Mouse (Mus musculus): ENCODE data around the gene Mief2. TPM values are rescaled to one million over a fixed set of nuclear protein-coding genes. Genes with fewer than 3 reads are reported as not detected.
A peak's percentile ranks its signal among the peaks of the same experiment; 100 is the strongest.

The Mief2 gene
- 25.6 and 28.0 TPM in 2 replicates for polyA plus RNA-seq (2014; fragmentation: Nextera tagmentation; extraction: Ambion mirVana)

DNA sequence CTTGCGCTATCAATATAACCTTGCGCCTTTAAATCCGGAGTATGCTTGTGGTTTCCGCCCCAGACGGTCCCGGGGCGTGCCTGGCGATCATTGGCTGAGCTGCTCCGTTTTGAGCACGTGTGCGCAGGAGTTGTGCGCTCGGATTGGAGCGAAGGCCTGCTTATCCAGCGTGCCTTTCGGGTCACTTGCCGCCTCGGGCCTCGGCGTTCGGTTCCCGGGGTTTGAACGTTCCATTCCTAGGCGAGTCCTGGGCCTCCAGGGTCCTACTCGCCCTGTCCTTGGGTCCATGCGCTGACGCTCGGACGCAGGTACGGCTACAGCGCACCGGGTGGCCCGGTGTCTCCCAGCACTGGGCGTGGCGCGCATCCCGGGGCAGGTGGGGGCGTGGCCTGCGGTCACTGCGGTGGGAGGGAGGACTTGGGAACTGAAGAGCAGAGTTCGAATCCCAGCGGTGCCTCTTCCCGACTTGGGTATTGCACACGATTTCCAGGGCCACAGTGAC, at the start of gene Mief2:
Mief2 (plus strand) TSS at position 139 of the 502 bp plus-strand sequence.
- Histone ChIP-seq H3K36me3 (replicated peaks; ENCODE audit: control insufficient read depth, insufficient read depth) (peaks cover 45% of the 10 kb centered on the region), H3K9ac (peak within 1 kb of the TSS; percentile 86), H3K27me3 (ENCODE audit: control insufficient read depth, insufficient read depth, low read length) (no peaks in the 10 kb centered on the region), H3K4me3 (replicated peaks; ENCODE audit: low read length) (peak within 1 kb of the TSS; percentile 86), H3K4me2 (replicated peaks) (peak within 1 kb of the TSS; percentile 75), H3K27ac (peak within 1 kb of the TSS; percentile 87), H3K9me3 (ENCODE audit: control insufficient read depth, low read length) (no peaks in the 10 kb centered on the region), H3K4me1 (replicated peaks; ENCODE audit: control insufficient read depth, insufficient read depth, low read length) (peaks cover 25% of the 10 kb centered on the region)
- ATAC-seq (ENCODE audit: low FRiP score) = peak; percentile 95
- WGBS = 1% methylated on average over 44 of the region's 44 CpGs
- peak; percentile 93 for DNase-seq (ENCODE audit: low spot score)

DNA sequence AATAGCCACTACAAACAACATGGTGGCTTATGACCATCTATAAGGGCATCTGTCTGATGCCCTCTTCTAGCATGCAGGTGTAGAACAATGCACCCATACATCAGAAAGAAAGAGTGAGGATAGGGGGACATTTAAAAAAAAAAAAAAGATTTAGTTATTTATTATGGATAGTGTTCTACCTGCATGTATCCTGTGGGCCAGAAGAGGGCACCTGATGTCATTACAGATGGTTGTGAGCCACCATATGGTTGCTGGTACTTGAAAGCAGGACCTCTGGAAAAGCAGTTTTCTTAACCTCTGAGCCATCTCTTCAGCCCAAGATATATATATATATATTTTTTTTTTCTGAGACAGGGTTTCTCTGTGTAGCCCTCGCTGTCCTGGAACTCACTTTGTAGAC, 32.0 kb upstream of the Mief2 start:
- WGBS = 81% methylated on average over 1 of the region's 1 CpGs
- no peak overlapping the region for H3K9ac ChIP-seq
- H3K27ac ChIP-seq = no peak overlapping the region
- no peaks in the 10 kb centered on the region for H3K9me3 ChIP-seq (ENCODE audit: control insufficient read depth, low read length)
- ATAC-seq (ENCODE audit: low FRiP score) = no peak
- no peak overlapping the region for H3K4me2 ChIP-seq (replicated peaks)
- no peak for DNase-seq (ENCODE audit: low spot score)
- H3K27me3 ChIP-seq (ENCODE audit: control insufficient read depth, insufficient read depth, low read length) = no peaks in the 10 kb centered on the region
- no peak overlapping the region for H3K4me3 ChIP-seq (replicated peaks; ENCODE audit: low read length)
- peaks cover 11% of the 10 kb centered on the region for H3K4me1 ChIP-seq (replicated peaks; ENCODE audit: control insufficient read depth, insufficient read depth, low read length)
- no peaks in the 10 kb centered on the region for H3K36me3 ChIP-seq (replicated peaks; ENCODE audit: control insufficient read depth, insufficient read depth)

DNA sequence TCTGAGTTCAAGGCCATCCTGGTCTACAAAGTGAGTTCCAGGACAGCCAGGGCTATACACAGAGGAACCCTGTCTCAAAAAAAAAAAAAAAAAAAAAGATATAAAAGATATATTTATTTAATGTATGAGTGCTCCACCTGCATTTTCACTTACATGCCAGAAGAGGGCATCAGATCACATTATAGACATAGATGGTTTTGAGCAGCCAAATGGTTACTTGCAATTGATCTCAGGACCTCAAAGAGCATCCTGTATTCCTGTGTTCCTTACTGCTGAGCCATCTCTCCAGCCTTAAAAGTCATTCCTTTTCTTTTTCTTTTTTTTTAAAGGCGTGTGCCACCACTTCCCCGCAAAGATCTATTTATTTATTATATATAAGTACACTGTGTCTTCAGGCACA, 30.6 kb upstream of the Mief2 start:
- no peak overlapping the region for H3K9ac ChIP-seq
- no peak overlapping the region for H3K27ac ChIP-seq
- DNase-seq (ENCODE audit: low spot score) (peak; percentile 59), ATAC-seq (ENCODE audit: low FRiP score) (no peak)
- 73% methylated on average over 2 of the region's 2 CpGs for WGBS
- H3K36me3 ChIP-seq (replicated peaks; ENCODE audit: control insufficient read depth, insufficient read depth) = no peaks in the 10 kb centered on the region
- H3K4me2 ChIP-seq (replicated peaks) = no peak overlapping the region
- H3K27me3 ChIP-seq (ENCODE audit: control insufficient read depth, insufficient read depth, low read length) = no peaks in the 10 kb centered on the region
- peaks cover 20% of the 10 kb centered on the region for H3K4me1 ChIP-seq (replicated peaks; ENCODE audit: control insufficient read depth, insufficient read depth, low read length)
- H3K4me3 ChIP-seq (replicated peaks; ENCODE audit: low read length) = no peak overlapping the region
- no peaks in the 10 kb centered on the region for H3K9me3 ChIP-seq (ENCODE audit: control insufficient read depth, low read length)

DNA sequence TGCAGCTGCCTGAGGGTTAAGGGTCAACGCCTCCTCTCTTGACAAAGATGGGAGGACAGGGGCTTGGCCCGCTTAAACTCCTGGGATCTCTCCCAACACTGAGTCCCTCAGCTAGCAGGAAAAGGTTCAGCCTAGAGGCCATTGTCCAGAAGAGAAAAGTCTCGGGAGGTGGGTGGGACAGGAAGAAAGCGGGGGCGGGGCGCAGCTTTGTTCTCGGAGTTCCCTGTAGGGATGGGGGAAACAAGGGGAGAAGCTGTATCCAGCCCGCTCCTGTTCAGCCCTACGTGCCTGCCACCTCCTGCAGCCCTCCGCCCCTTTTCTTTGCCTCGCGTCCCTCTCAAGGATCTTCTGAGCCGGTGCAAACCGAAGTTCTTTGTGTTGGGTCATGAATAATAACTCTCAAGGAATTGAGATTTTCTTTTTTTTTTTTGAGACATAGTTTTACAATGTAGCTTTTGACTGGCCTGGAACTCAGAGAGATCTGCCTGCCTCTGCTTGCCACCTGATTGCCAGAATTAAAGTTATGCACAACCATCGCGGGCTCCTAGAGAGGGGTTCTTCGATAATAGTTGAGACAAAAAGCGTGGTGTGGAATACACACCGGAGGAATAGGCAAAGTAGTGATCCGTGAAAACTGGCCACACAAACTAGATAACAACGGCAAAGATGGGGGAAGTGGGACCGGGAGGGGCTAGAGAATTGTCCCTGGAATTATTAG, 29.2 kb upstream of the Mief2 start:
- Histone ChIP-seq H3K9ac (peak overlapping the region; percentile 91), H3K27me3 (ENCODE audit: control insufficient read depth, insufficient read depth, low read length) (no peaks in the 10 kb centered on the region), H3K4me2 (replicated peaks) (peak overlapping the region; percentile 84), H3K4me3 (replicated peaks; ENCODE audit: low read length) (peak overlapping the region; percentile 93), H3K36me3 (replicated peaks; ENCODE audit: control insufficient read depth, insufficient read depth) (no peaks in the 10 kb centered on the region; the same call in 1 of the 2 replicates), H3K27ac (peak overlapping the region; percentile 93), H3K9me3 (ENCODE audit: control insufficient read depth, low read length) (no peaks in the 10 kb centered on the region), H3K4me1 (replicated peaks; ENCODE audit: control insufficient read depth, insufficient read depth, low read length) (peaks cover 24% of the 10 kb centered on the region)
- WGBS = under 1% methylated on average over 22 of the region's 22 CpGs
- ATAC-seq (ENCODE audit: low FRiP score) = peak; percentile 35
- peak; percentile 53 for DNase-seq (ENCODE audit: low spot score)

DNA sequence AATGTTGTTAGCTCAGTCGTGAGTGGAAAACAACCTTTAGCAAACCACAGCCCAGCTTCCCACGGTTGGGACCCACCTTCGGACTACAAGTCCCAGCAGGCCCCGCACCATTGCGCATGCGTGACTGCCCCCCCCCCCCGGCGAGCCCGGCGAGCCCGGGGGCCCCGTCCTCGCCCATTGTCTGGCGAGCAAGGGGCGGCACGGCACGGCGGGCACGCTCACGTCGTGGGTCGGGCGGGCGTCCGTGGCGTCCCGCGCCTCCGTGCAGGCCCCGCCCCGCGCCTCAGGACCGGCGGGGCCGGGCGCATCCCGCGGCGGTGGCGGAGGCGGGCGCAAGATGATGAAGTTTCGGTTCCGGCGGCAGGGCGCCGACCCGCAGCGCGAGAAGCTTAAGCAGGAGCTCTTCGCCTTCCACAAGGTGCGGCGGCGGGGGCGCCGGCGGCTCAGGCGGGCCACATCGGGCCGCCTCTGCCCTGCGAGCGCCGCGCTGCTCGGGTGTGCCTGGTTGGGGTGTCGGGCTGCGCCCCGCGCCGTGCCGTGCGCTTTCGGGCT, 28.6 kb upstream of the Mief2 start, which contains the start of gene Llgl1:
Llgl1 (plus strand) TSS at position 200 of the 552 bp plus-strand sequence.
- Histone ChIP-seq H3K4me3 (replicated peaks; ENCODE audit: low read length) (peak within 1 kb of the TSS; percentile 93), H3K4me2 (replicated peaks) (peak within 1 kb of the TSS; percentile 84), H3K27ac (peak within 1 kb of the TSS; percentile 93), H3K4me1 (replicated peaks; ENCODE audit: control insufficient read depth, insufficient read depth, low read length) (peaks cover 24% of the 10 kb centered on the region), H3K9me3 (ENCODE audit: control insufficient read depth, low read length) (no peaks in the 10 kb centered on the region), H3K36me3 (replicated peaks; ENCODE audit: control insufficient read depth, insufficient read depth) (peaks cover 4% of the 10 kb centered on the region), H3K9ac (peak within 1 kb of the TSS; percentile 91), H3K27me3 (ENCODE audit: control insufficient read depth, insufficient read depth, low read length) (no peaks in the 10 kb centered on the region)
- 0% methylated on average over 42 of the region's 73 CpGs for WGBS
- peak; percentile 92 for DNase-seq (ENCODE audit: low spot score)
- ATAC-seq (ENCODE audit: low FRiP score) = peak; percentile 92

DNA sequence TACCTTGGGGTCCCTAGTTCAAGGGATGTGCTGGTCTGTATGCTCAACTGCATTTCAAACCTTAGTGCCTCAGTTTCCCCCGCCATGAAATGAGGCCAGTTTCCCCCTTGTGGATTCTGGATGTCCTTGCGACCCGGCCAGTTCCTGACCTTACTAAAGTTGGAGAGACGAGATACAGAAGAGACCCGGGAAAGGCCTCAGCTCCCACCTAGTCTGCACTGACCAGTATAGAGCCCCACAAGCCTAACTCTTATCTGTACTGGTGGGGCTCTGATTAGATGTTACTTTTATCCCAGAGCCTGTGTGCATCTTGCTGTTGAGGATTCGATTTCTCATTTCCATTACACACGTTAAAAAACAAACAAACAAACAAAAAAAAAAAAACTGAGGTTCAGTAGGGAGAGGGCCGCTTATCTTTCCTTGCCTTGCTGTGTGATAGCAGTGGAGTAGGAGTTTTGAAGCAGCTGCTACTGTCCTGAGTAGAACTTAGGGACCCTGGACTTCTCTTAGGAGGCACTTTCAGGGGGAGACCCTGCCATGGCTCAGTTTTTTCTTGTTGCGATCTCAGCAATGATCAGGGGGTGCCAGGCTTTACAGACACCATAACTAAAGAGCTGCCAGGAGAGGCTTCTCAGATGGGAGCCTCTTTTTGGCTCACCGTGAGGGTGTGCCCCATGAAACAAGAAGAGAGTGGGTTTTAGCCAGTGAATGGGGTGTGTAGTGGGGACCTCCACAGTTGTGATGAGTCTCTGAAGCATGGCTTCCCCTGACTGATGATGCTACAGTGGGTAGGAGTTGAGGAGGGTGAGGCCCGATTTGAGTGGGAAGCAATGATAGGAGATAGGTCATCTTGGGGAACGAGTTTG, 27.6 kb upstream of the Mief2 start:
- DNase-seq (ENCODE audit: low spot score) (no peak), ATAC-seq (ENCODE audit: low FRiP score) (no peak)
- peak overlapping the region; percentile 93 for H3K4me3 ChIP-seq (replicated peaks; ENCODE audit: low read length)
- peaks cover 24% of the 10 kb centered on the region for H3K4me1 ChIP-seq (replicated peaks; ENCODE audit: control insufficient read depth, insufficient read depth, low read length)
- WGBS = 23% methylated on average over 12 of the region's 12 CpGs
- H3K9me3 ChIP-seq (ENCODE audit: control insufficient read depth, low read length) = no peaks in the 10 kb centered on the region
- peaks cover 13% of the 10 kb centered on the region for H3K36me3 ChIP-seq (replicated peaks; ENCODE audit: control insufficient read depth, insufficient read depth)
- peak overlapping the region; percentile 91 for H3K9ac ChIP-seq
- H3K4me2 ChIP-seq (replicated peaks) = peak overlapping the region; percentile 84
- H3K27me3 ChIP-seq (ENCODE audit: control insufficient read depth, insufficient read depth, low read length) = no peaks in the 10 kb centered on the region
- H3K27ac ChIP-seq = peak overlapping the region; percentile 93; the same call in 1 of the 2 replicates

DNA sequence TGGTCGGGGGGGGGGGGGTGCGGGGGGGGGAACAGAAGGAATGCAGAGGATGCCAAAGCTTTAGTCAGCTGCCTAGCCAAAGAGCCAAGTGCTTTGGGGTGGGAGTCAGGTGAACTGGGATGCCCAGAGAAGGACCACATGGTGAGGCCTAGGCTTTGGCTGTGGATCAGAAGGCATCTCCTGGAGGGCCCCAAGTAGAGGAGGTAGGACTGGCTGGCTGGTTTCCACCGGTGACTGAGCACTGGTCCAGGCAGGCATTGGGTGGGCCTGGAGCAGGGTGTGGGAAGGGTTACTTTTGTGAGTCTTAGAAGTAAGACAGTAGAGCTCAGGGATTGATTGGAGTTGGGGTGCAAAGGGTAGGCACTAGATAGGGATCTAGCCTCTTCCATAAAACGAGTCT, 26.6 kb upstream of the Mief2 start:
- Histone ChIP-seq H3K4me2 (replicated peaks) (peak overlapping the region; percentile 84; the same call in 1 of the 2 replicates), H3K36me3 (replicated peaks; ENCODE audit: control insufficient read depth, insufficient read depth) (peaks cover 24% of the 10 kb centered on the region), H3K9me3 (ENCODE audit: control insufficient read depth, low read length) (no peaks in the 10 kb centered on the region), H3K9ac (no peak overlapping the region), H3K27ac (no peak overlapping the region), H3K27me3 (ENCODE audit: control insufficient read depth, insufficient read depth, low read length) (no peaks in the 10 kb centered on the region), H3K4me3 (replicated peaks; ENCODE audit: low read length) (no peak overlapping the region), H3K4me1 (replicated peaks; ENCODE audit: control insufficient read depth, insufficient read depth, low read length) (peaks cover 24% of the 10 kb centered on the region)
- DNase-seq (ENCODE audit: low spot score) (no peak), ATAC-seq (ENCODE audit: low FRiP score) (no peak)
- WGBS = 91% methylated on average over 2 of the region's 4 CpGs

DNA sequence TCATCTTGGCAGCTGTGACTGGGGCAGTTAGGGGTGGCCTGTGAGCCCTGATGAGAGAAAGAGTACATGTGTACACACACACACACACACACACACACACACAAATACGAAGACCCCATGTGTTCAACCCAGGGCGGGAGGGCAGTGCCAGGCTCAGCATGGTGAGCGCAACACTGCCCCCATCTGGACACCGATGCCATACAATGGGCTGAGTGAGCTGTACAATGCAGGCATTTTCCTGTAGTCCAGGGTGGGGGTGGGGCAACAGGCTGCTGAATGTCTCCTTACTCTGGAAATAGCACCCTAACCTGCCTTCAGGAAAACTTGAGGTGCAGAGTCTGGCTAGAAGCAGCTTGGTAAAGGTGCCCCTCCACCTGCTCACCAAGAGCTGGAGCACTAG, 25.1 kb upstream of the Mief2 start:
- 21% methylated on average over 4 of the region's 4 CpGs for WGBS
- no peak overlapping the region for H3K4me2 ChIP-seq (replicated peaks)

More for the DNA sequence above, 25.1 kb upstream of the Mief2 start:
- DNase-seq (ENCODE audit: low spot score) (peak; percentile 77), ATAC-seq (ENCODE audit: low FRiP score) (no peak)
- Histone ChIP-seq H3K36me3 (replicated peaks; ENCODE audit: control insufficient read depth, insufficient read depth) (peaks cover 39% of the 10 kb centered on the region), H3K9me3 (ENCODE audit: control insufficient read depth, low read length) (no peaks in the 10 kb centered on the region), H3K9ac (no peak overlapping the region), H3K27ac (no peak overlapping the region), H3K4me1 (replicated peaks; ENCODE audit: control insufficient read depth, insufficient read depth, low read length) (peaks cover 24% of the 10 kb centered on the region), H3K4me3 (replicated peaks; ENCODE audit: low read length) (no peak overlapping the region), H3K27me3 (ENCODE audit: control insufficient read depth, insufficient read depth, low read length) (no peaks in the 10 kb centered on the region)

All from hindbrain, embryonic 14.5 days (tissue).